Mouse (Mus musculus): ENCODE results near the gene Mettl13.

- TF ChIP-seq POLR2A (IDR thresholded peaks at IDR 0.05; ENCODE audit: extremely low read depth, insufficient read depth, low read length) (no peak), CTCF (IDR thresholded peaks at IDR 0.05; ENCODE audit: low read depth, low read length) (no peak)
Observed at GRCm38 (mm10) chr1:162586282-162586681, 37.9 kb upstream of the Mettl13 start.
